12 mouse cellular contexts compared by ENCODE assay signal in genomic region chr3:27758976-27759375, GRCm38 (mm10). TPM values are rescaled to one million over a fixed set of nuclear protein-coding genes. Genes with fewer than 3 reads are reported as not detected.
DNase-seq lines count a peak whose midpoint lies in the region; ATAC-seq and TF ChIP-seq lines count a peak whose summit lies in the region.
"Had no signal": no experiment of that assay in that cellular context is flagged by ENCODE, and none has a peak within 500 bp of the region (broad histone marks: within the 10 kb centered on the region; RNA-seq: fewer than 3 reads in every experiment).

No protein-coding gene starts in this region.

- no peak overlapping the region for H3K4me2 ChIP-seq in kidney, embryonic 15.5 days
- H3K4me2 ChIP-seq in embryonic facial prominence, embryonic 14.5 days (ENCODE audit: low read depth, low read length), result peak overlapping the region; percentile 28
- no peak overlapping the region for H3K4me2 ChIP-seq in heart, postnatal 0 days (ENCODE audit: low read depth, low read length)
- H3K4me2 ChIP-seq: forebrain, embryonic 12.5 days; heart, embryonic 13.5 days; intestine, embryonic 15.5 days had no signal

- no peak for ATAC-seq in kidney, embryonic 15.5 days (replicated peaks; ENCODE audit: low FRiP score)
- ATAC-seq in embryonic facial prominence, embryonic 14.5 days (ENCODE audit: low read depth), result peak; percentile 78
- no peak for ATAC-seq in heart, postnatal 0 days (ENCODE audit: insufficient read depth, low read depth)
- ATAC-seq: intestine, embryonic 15.5 days had no signal

- peak; percentile 15 for DNase-seq in kidney, adult 18-20 months
- peak; percentile 19 for DNase-seq in 3T3-L1 (ENCODE audit: low read depth, low spot score)
- DNase-seq in embryonic facial prominence, embryonic 14.5 days (ENCODE audit: low spot score), result peak; percentile 88
- DNase-seq in heart, postnatal 0 days (ENCODE audit: low spot score), result peak; percentile 30
- DNase-seq in cerebellum, postnatal 4 days (ENCODE audit: low spot score in 2 of 2), result no peak
- no peak for DNase-seq in retina, postnatal 1 day
- DNase-seq: thymus, postnatal 25 days had no signal

- H3K9me3 ChIP-seq in kidney, embryonic 15.5 days (replicated peaks), result no peaks in the 10 kb centered on the region
- H3K9me3 ChIP-seq in embryonic facial prominence, embryonic 14.5 days (ENCODE audit: control insufficient read depth, low read length), result no peaks in the 10 kb centered on the region
- H3K9me3 ChIP-seq in heart, postnatal 0 days (replicated peaks; ENCODE audit: control insufficient read depth, low read length), result no peaks in the 10 kb centered on the region
- H3K9me3 ChIP-seq: forebrain, embryonic 12.5 days; heart, embryonic 13.5 days; intestine, embryonic 15.5 days had no signal

- H3K27ac ChIP-seq in kidney, embryonic 15.5 days, result no peak overlapping the region
- H3K27ac ChIP-seq in embryonic facial prominence, embryonic 14.5 days (replicated peaks; ENCODE audit: low read depth, low read length), result peak overlapping the region; percentile 44
- H3K27ac ChIP-seq in heart, postnatal 0 days (ENCODE audit: low read depth), result 0 out of 2 replicates have a peak overlapping the region, but pooled peaks have one; percentile 2
- H3K27ac ChIP-seq: forebrain, embryonic 12.5 days; heart, embryonic 13.5 days; intestine, embryonic 15.5 days; layer of hippocampus, adult 2 months had no signal

- no peak for TF ChIP-seq EP300 in heart, postnatal 0 days (IDR thresholded peaks at IDR 0.05; ENCODE audit: low read depth)

- no peak overlapping the region for H3K4me3 ChIP-seq in kidney, embryonic 15.5 days (replicated peaks)
- H3K4me3 ChIP-seq in embryonic facial prominence, embryonic 14.5 days (ENCODE audit: low read depth, low read length), result no peak overlapping the region
- H3K4me3 ChIP-seq in heart, postnatal 0 days (ENCODE audit: low read depth, low read length), result no peak overlapping the region
- H3K4me3 ChIP-seq: forebrain, embryonic 12.5 days; heart, embryonic 13.5 days; intestine, embryonic 15.5 days; layer of hippocampus, adult 2 months had no signal

- no peaks in the 10 kb centered on the region for H3K27me3 ChIP-seq in kidney, embryonic 15.5 days
- H3K27me3 ChIP-seq in embryonic facial prominence, embryonic 14.5 days (replicated peaks; ENCODE audit: control insufficient read depth, insufficient read depth, low read length), result no peaks in the 10 kb centered on the region
- no peaks in the 10 kb centered on the region for H3K27me3 ChIP-seq in heart, postnatal 0 days (ENCODE audit: control insufficient read depth, insufficient read depth, low read length)
- H3K27me3 ChIP-seq: forebrain, embryonic 12.5 days; heart, embryonic 13.5 days; intestine, embryonic 15.5 days had no signal

- H3K9ac ChIP-seq in kidney, embryonic 15.5 days, result no peak overlapping the region
- no peak overlapping the region for H3K9ac ChIP-seq in embryonic facial prominence, embryonic 14.5 days (ENCODE audit: low read depth, low read length)
- H3K9ac ChIP-seq in heart, postnatal 0 days (replicated peaks; ENCODE audit: low read depth, low read length), result no peak overlapping the region
- H3K9ac ChIP-seq: forebrain, embryonic 12.5 days; heart, embryonic 13.5 days; intestine, embryonic 15.5 days had no signal

- no peak for TF ChIP-seq CTCF in heart, postnatal 0 days (IDR thresholded peaks at IDR 0.05; ENCODE audit: low read depth)

- WGBS in kidney, embryonic 15.5 days, result 60% methylated on average over 6 of the region's 6 CpGs
- 18% methylated on average over 6 of the region's 6 CpGs for WGBS in embryonic facial prominence, embryonic 14.5 days
- WGBS in heart, postnatal 0 days, result 36% methylated on average over 6 of the region's 6 CpGs

- H3K4me1 ChIP-seq in kidney, embryonic 15.5 days, result no peaks in the 10 kb centered on the region
- H3K4me1 ChIP-seq in embryonic facial prominence, embryonic 14.5 days (ENCODE audit: control insufficient read depth, insufficient read depth, low read length), result peaks cover 13% of the 10 kb centered on the region
- H3K4me1 ChIP-seq in heart, postnatal 0 days (ENCODE audit: control insufficient read depth, insufficient read depth), result no peaks in the 10 kb centered on the region
- H3K4me1 ChIP-seq: forebrain, embryonic 12.5 days; heart, embryonic 13.5 days; intestine, embryonic 15.5 days had no signal

- H3K36me3 ChIP-seq in kidney, embryonic 15.5 days, result no peaks in the 10 kb centered on the region
- H3K36me3 ChIP-seq in embryonic facial prominence, embryonic 14.5 days (ENCODE audit: control insufficient read depth, insufficient read depth, low read length), result no peaks in the 10 kb centered on the region
- no peaks in the 10 kb centered on the region for H3K36me3 ChIP-seq in heart, postnatal 0 days (replicated peaks; ENCODE audit: control insufficient read depth, insufficient read depth, low read length)
- H3K36me3 ChIP-seq: forebrain, embryonic 12.5 days; heart, embryonic 13.5 days; intestine, embryonic 15.5 days had no signal

RNA-seq across cellular contexts. Expression of gene Fndc3b, which starts 47.9 kb away (rescaled TPM):
- 27.9 and 32.8 TPM in 2 replicates for polyA plus RNA-seq in kidney, embryonic 15.5 days (2015; fragmentation: Nextera tagmentation; extraction: Ambion mirVana)
- polyA plus RNA-seq in embryonic facial prominence, embryonic 14.5 days (2014; fragmentation: Nextera tagmentation; extraction: Ambion mirVana), result 43.2 and 44.3 TPM in 2 replicates
- total RNA-seq in heart, postnatal 0 days (2014; rRNA removed; ENCODE audit: low replicate concordance), result 44.1 and 57.1 TPM in 2 replicates
- polyA plus RNA-seq in heart, postnatal 0 days (2015; fragmentation: Nextera tagmentation; extraction: Ambion mirVana), result 13.8 and 16.4 TPM in 2 replicates

Comparison
In these comparisons a context has a peak if more than half of its experiments do, and no peak if none do; other contexts are left out.
1. DNase-seq: peak in kidney, adult 18-20 months (single experiment), 3T3-L1 (single experiment), embryonic facial prominence, embryonic 14.5 days (single experiment) and heart, postnatal 0 days (single experiment); none in cerebellum, postnatal 4 days (0 of 2) and retina, postnatal 1 day (single experiment).